Mouse (Mus musculus): ENCODE measurements at regions not wholly inside any gene's neighbourhood (a gene's known extent, or its start where the extent isn't known, plus 50 kb on each side); places are given as distances from the start of the nearest gene placed in this dataset.

DNA sequence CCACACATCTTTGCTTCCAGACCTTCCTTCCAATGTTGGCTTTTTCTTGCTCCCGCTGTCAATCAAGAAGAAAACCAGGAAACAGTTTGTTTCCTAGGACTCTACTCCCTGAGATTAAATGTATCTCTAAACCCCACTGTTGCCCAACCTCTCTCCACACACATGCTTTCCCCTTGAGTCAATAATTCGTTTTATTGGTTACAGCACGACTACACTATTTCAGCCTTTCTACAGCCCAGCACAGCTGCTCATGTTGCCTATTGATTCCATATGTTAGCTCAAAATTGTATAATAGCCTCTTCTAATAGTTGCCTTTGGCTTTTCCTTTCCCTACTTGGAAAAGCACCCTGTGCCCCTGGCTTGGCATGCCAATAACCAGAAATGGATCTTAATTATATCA is 346.2 kb upstream of the Slc35b3 start:
- TF ChIP-seq CTCF (IDR thresholded peaks at IDR 0.05; ENCODE audit: extremely low read depth, insufficient read depth, low read length) (no peak), POLR2A (IDR thresholded peaks at IDR 0.05; ENCODE audit: extremely low read depth, insufficient read depth, low read length) (no peak)
